Mouse (Mus musculus): ENCODE data around the gene Tiam1.

DNA sequence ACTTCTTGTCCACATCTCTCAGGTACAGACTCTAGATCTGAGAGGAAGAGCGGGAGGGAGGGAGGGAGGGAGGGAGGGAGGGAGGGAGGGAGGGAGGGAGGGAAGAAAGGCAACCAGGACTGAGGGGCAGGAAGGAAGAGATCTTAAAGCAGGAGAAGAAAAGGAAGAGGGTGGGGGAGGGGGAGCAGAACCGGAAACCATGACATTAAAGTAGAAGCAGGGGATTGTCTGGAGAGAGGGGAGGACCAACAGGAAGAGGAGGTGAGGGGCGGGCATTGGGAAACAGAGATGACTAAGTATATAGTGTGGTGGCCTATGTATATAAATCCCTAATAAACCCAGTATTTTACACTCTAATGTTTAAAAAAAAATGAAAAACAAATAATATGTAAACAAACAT is 34.1 kb downstream of the Tiam1 start:
- TF ChIP-seq CTCF (IDR thresholded peaks at IDR 0.05; ENCODE audit: low read depth) (no peak), EP300 (optimal IDR thresholded peaks at IDR 0.05) (no peak)

Data from stomach, postnatal 0 days (tissue).